Mouse (Mus musculus): ENCODE measurements at regions not wholly inside any gene's neighbourhood (a gene's known extent, or its start where the extent isn't known, plus 50 kb on each side); places are given as distances from the start of the nearest gene placed in this dataset.

DNA sequence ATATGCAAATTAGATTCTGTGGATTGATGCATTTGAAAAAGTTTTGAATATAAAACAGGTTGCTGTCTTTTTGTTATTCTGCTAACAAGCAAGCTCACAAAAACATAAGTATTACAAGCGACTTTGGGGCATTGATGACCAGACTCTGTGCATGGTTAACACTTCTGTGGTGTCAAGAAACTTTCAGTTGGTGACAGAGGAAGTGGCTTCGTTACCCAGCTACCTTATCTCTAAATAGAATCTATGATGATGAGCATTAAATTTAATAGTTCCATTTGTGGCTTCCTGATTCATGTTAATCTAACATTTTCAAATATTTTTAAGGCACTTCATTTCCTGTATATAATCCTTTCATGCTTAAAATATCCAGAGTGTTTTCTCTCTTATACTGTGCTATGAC is 100.8 kb downstream of the Tm2d1 start:
- intact Hi-C loops (cut with DNase I): no loop called here
- DNase-seq: no peak

- DNase-seq: no peak
- intact Hi-C loops (cut with DNase I): no loop called here
Observed at GRCm38 (mm10) chr4:98258336-98258735, 124.8 kb downstream of the Tm2d1 start.

- DNase-seq: peak; percentile 31 to 53
- intact Hi-C loops (cut with DNase I): no loop called here
Observed at GRCm38 (mm10) chr4:98257711-98258110, 125.4 kb downstream of the Tm2d1 start.

DNA sequence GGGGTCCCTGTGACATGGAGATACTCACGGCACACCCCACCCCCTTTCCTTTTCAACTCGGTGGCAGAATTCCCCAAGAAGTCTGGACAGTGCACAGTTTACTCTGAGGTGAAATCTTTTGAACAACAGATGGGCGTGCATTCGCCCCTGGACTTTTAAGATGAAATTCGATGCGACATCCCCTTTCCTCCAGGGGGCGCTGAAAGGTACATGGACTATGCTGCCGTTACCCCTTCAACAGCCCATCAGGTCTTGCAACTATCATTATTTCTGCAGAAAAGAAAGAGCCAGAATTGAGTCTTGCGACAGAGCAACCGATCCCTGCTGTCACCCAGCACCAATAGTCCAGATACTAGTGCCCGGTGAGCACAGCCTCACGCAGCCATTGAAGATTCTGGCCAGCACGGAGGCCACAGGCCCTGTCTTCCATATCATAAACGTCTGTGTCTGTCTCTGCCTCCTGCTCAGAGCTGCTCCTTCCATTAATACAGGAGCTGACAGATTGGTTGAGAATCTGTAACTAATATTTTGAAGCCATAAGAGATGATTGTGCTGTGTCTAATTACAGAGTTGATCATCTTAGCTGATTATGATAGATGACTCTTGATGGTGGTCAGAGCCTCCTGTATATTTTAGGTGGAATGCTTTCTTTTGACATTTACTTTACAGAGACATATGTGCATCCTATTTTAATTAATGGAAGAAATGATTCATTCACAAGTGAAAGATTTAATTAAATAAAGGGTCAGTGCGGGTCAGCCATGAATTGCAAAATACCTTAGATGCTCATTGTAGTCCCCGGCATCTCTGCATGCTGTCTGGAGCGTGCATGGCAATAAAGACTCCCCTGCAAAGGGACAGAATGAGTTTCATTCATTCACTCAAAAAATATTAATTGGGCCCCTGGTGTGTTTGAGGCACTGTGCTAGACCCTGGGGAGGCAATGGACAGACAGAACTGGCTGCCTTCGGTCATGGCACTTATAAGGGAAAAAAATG is 128.0 kb downstream of the Tm2d1 start:
- DNase-seq: no peak
- intact Hi-C loops (cut with DNase I): no loop called here

DNA sequence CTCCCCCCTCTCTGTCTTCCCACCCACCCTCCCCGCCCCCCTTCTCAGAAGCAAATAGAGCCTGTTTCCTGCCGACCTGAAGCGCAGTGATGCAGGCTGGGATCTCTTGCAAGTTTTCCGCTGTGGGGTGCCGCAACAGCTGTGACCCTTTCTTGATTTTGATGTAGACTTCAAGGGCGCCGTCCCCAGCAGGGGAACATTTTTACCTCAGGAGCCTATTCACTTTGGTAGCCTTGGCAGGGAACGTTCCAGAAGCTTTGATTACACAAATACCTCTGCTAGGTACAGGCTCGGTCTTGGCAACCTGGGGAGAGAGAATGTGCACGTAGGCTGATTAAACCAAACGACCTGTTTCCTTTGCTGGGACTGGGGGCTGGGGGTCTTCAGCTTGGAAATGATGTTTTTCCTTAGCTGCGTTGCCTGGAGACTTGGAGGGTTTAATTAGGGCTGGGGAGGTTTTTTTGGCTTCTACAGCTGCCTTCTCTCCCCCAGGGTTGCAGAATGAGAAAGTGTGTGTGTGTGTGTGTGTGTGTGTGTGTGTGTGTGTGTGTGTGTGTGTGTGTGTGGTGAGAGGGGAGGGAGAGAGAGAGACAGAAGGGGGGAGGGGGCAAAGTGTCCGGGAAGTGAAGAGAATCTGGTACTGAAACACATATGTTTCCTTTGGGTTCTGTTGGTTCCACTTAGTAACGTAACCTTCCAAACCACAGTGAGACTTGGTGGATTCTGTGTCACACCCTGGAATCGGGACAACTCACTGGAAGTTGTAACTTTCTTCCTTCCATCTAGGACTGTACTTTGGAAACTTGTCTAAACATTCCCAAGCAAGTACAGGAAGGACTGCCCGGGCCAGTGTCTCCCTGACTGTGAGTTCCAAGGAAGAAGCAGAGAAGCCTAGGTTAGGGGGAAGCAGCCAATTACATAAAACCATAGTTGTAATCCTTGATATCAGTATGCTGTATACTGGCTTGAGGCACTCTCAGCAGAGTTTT is 138.9 kb downstream of the Tm2d1 start:
- peak in 1 of 2 experiments; percentile 9 for DNase-seq
- intact Hi-C loops (cut with DNase I): loop anchor here (1.0 kb wide), 1 partner anchor 17 kb away; no protein-coding TSS in a partner anchor

DNA sequence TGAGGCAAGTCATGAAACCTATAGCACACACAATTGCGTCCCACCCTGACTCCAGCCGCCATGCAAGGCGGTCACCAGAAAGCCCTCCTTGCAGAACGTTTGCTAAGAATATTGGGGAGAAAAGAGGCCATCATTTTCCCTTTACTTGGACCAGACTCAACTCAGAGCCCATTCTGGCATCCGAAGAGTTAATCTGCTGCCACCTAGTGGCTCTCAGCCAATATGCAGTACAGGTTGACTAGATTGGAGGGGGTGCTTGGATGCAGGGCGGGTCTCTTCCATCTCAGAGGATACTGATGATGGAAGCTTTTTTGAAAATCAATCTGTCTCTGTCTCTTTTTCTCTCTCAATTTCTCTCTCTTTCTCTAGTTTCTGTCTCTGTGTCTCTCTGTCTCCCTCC is 139.6 kb downstream of the Tm2d1 start:
- no peak for DNase-seq
- intact Hi-C loops (cut with DNase I): no loop called here

DNA sequence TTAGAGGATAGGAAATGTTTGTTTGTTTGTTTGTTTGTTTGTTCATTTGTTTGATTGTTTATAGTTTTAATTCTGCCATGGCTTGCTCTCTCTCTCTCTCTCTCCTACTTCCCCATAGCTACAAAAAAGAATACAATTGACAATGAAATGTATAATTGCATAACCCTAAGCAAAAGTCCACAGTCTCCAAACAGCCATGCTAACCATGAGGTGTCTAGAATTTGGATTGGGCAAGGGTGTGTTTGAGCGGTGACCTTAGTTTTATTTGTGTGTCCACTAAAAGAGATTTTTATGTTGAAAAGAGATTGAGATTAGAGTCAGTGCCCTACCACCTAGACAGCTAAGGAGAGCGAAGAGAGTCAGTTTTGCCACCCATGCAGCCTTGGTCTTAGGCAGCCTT is 141.2 kb downstream of the Tm2d1 start:
- no peak for DNase-seq
- intact Hi-C loops (cut with DNase I): no loop called here

GRCm38 (mm10) chr4:98240289-98240688 is 142.8 kb downstream of the Tm2d1 start:
- intact Hi-C loops (cut with DNase I): no loop called here

GRCm38 (mm10) chr4:98238075-98238474 is 145.0 kb downstream of the Tm2d1 start:
- no peak for DNase-seq
- intact Hi-C loops (cut with DNase I): no loop called here

More at GRCm38 (mm10) chr4:98240289-98240688, 142.8 kb downstream of the Tm2d1 start:
- DNase-seq: no peak

DNA sequence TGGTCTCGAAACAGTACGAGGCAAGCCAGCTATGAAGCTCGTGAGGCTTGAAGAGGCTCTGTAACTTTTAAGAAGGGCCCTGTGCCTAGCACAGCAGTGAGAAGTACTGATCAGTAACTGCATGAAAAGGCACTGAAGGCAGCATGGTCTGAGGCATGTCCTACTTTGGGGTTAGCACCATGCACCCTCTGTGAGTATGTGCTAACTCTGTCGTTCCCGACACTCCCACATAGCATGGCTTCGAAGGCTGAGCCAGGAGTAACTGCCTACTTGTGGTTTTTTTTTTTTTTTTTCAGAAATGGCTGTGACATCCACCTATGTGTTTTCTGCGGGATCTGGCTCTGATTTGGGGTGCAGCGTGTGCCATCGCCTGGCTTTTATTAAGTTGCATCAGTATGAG is 145.6 kb downstream of the Tm2d1 start:
- intact Hi-C loops (cut with DNase I): no loop called here
- DNase-seq: no peak

GRCm38 (mm10) chr4:98236006-98236783 is 146.9 kb downstream of the Tm2d1 start:
- intact Hi-C loops (cut with DNase I): no loop called here
- DNase-seq: no peak

GRCm38 (mm10) chr4:98228193-98228592 is 154.9 kb downstream of the Tm2d1 start:
- no peak for DNase-seq
- intact Hi-C loops (cut with DNase I): no loop called here

DNA sequence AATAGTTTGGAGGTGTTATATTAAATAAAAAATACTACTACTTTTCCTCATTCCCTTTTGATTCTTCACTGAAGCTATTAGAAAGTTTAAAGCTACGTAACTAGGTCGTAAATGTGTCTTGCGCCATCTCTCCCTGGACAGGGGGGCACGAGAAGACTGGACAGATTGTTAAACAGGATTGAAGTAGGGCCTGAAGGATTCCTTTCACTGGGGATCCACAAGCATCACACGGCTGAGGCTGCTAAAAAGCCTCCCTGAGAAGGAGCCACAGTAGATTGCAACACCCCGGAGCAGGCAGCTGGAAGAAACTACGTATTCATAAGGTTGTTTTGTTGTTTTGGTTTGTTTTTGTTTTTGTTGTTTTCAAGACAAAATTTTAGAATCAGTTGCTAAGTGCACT is 158.7 kb downstream of the Tm2d1 start:
- intact Hi-C loops (cut with DNase I): no loop called here
- no peak for DNase-seq

DNA sequence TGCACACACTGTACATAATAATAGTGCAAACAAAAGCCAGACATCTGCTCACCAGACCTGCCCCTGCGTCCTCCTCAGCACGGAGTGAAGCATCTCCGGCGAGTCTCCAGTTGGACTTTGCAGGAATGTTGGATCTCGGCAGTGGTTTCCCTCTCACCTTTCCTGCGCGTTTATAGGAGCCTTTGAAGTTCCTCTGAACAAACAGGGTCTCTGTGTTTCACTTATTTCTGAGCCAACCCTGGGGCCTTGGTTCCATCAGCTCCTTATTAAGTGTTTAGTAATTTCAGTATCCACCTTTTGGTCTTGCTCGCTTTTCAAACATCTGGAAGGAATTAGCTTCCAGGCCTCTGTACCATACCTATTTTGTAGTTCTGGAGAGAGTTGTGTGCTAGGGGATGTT is 159.7 kb downstream of the Tm2d1 start:
- no peak for DNase-seq
- intact Hi-C loops (cut with DNase I): no loop called here

GRCm38 (mm10) chr4:98221566-98221965 is 161.5 kb downstream of the Tm2d1 start:
- intact Hi-C loops (cut with DNase I): no loop called here
- no peak for DNase-seq

GRCm38 (mm10) chr4:98215218-98215617 is 167.9 kb downstream of the Tm2d1 start:
- intact Hi-C loops (cut with DNase I): no loop called here

GRCm38 (mm10) chr4:98207446-98207845 is 175.7 kb downstream of the Tm2d1 start:
- intact Hi-C loops (cut with DNase I): no loop called here
- DNase-seq: no peak

More at GRCm38 (mm10) chr4:98215218-98215617, 167.9 kb downstream of the Tm2d1 start:
- no peak for DNase-seq

DNA sequence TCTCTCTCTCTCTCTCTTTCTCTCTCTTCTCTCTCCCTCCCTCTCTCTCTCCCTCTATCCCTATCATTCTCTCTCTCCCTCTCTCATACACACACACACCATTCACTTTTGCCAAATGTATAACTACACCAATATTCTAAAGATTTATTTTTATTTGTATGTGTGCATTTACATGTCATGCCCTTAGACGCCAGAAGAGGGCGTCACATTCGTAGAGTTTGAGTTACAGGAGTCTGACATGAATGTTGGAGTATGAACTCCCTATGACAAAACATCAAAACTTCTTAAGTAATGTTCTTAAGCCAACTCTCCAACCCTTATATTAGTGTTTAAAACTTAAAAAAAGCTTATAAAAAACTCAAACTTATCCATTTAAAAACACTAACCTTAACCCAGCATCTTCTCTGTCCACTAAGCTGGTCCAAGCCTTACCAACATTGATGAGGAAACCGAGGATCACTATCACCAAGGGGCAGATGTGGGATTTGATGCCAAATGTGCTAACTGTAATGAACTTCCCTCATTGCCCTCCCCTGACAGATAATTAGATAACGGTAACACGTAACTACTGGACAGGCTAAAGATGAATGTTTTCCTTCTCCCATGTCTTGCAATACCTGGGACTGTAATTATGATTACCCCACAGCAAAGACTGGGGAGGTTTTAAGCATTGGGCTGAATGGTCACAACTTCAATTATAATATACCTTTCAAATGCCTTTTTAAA is 176.7 kb downstream of the Tm2d1 start:
- DNase-seq: no peak
- intact Hi-C loops (cut with DNase I): no loop called here

DNA sequence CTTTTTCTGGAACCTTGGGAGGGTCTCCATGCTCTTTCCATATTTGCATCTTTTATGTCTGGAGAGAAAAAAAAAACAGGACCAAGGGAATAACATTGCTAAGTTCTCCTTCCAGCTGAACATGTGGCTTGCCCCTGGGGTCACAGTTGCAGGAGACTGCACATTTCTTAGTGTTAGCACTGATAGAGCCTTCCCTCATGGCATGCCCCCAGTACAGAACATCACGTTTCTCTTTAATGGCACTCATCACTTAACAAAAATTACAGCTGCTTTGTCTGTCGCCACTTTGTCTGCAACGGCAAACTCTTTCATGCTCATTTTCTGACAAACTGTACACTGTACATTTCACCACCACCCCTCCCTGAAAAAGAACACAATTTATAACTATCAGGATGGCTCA is 180.0 kb downstream of the Tm2d1 start:
- no peak for DNase-seq
- intact Hi-C loops (cut with DNase I): no loop called here

GRCm38 (mm10) chr4:98202232-98202631 is 180.9 kb downstream of the Tm2d1 start:
- intact Hi-C loops (cut with DNase I): no loop called here
- DNase-seq: no peak

Data from gastrocnemius, postnatal 36 days (tissue).